Mouse (Mus musculus) bone marrow, adult 2 months (tissue): ENCODE data around the gene Reg2. TPM values are rescaled to one million over a fixed set of nuclear protein-coding genes. Genes with fewer than 3 reads are reported as not detected.
"Not testable (repeated sequence)": the region's sequence is repeated elsewhere in the genome, so short reads cannot be mapped to it uniquely, and the experiment has no call there.

Source experiments
- H3K27ac ChIP-seq: fragments of 200-500 bp; 2 replicates; pipeline ENCODE4 v1.5.1; 2012; ENCODE audit warnings: low read depth, mild to moderate bottlenecking, control low read depth, inconsistent platforms, low read length; ENCODE audit not compliant: control insufficient read depth, poor library complexity, insufficient read depth
- H3K4me1 ChIP-seq: fragments of 200-500 bp; 2 replicates; pipeline ENCODE4 v1.6.1; 2011; ENCODE audit warnings: low read length; ENCODE audit not compliant: control insufficient read depth, insufficient read depth
- H3K4me3 ChIP-seq: fragments of 200-500 bp; replicated peaks from 2 replicates; pipeline ENCODE3; 2011; ENCODE audit warnings: mild to moderate bottlenecking, low read depth, low read length, control low read depth; ENCODE audit not compliant: control insufficient read depth
- CTCF ChIP-seq: fragments of 200-500 bp; IDR thresholded peaks from 2 replicates; pipeline ENCODE4 v1.5.1; 2011; ENCODE audit warnings: low read length, control low read depth; ENCODE audit not compliant: control insufficient read depth, insufficient read depth
- POLR2A ChIP-seq: fragments of 200-500 bp; IDR thresholded peaks from 2 replicates; pipeline ENCODE4 v1.6.1; 2011; ENCODE audit warnings: low read depth, mild to moderate bottlenecking, control low read depth, low read length, borderline replicate concordance; ENCODE audit not compliant: control insufficient read depth
- WGBS: fragments of 180-500 bp; shearing (Covaris S2); methylation state at CpG from one replicate; pipeline ENCODE4 v1.1.7; 2018; 5-methylcytosine and 5-hydroxymethylcytosine counted together
- polyA plus RNA-seq: library from polyadenylated mRNA; stranded (reverse); fragments of >200 nt; gene quantifications from 2 replicates; pipeline ENCODE4 v1.2.4, GENCODE M21; 2011; ENCODE audit warnings: low replicate concordance; ENCODE audit not compliant: missing spikeins, insufficient read depth, insufficient read length

The Reg2 gene
- polyA plus RNA-seq: not detected in 2 replicates

- H3K27ac ChIP-seq: not testable (repeated sequence)
Measured at GRCm38 (mm10) chr6:78395323-78395722, at the start of gene Reg2. Gene Reg2, plus strand, starts transcription at chr6:78395623.

GRCm38 (mm10) chr6:78361971-78362563, 33.4 kb upstream of the Reg2 start:
- TF ChIP-seq CTCF (no peak), POLR2A (no peak)
- 46% methylated on average over 2 of the region's 2 CpGs for WGBS
- H3K4me1 ChIP-seq: no peaks in the 10 kb centered on the region
- H3K27ac ChIP-seq: no peak overlapping the region
- no peak overlapping the region for H3K4me3 ChIP-seq

More at GRCm38 (mm10) chr6:78395323-78395722, at the start of gene Reg2:
- WGBS: 87% methylated on average over 5 of the region's 17 CpGs
- not testable (repeated sequence) for H3K4me3 ChIP-seq, H3K4me1 ChIP-seq

DNA sequence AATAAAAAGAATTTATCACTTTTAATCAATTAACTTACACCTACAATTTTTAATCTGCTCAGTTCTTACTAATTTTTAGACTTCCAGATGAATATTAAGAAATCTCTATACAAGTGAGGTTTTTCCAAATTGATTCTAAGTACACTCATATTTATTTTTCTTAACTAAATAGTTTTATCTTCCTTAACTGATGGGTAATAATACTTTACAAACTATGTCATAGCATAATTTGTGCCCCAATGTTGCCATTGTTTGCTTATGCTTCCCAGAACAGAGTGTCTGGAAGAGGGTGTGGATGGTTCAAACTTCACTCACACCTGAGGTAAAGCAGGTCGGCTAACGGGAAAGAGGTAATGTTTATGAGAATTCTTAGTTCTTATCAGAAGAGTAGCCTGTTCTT, 25.1 kb upstream of the Reg2 start, which contains the start of gene Reg3b:
Gene Reg3b, plus strand, starts transcription at position 301 of the 400 bp plus-strand sequence.
- H3K4me1 ChIP-seq: no peaks in the 10 kb centered on the region
- 84% methylated on average over 2 of the region's 2 CpGs for WGBS
- TF ChIP-seq CTCF (no peak), POLR2A (no peak)
- H3K27ac ChIP-seq: no peak within 1 kb of the TSS
- no peak within 1 kb of the TSS for H3K4me3 ChIP-seq

- H3K27ac ChIP-seq: no peak within 1 kb of the TSS
- no peak for TF ChIP-seq CTCF
- TF ChIP-seq POLR2A: no peak
- no peak within 1 kb of the TSS for H3K4me3 ChIP-seq
- H3K4me1 ChIP-seq: no peaks in the 10 kb centered on the region
- WGBS: 64% methylated on average over 2 of the region's 2 CpGs
Measured at GRCm38 (mm10) chr6:78378765-78379164, 16.7 kb upstream of the Reg2 start, which contains the start of gene Reg3d. Gene Reg3d, minus strand, starts transcription at chr6:78378865.

- Histone ChIP-seq H3K27ac (no peak within 1 kb of the TSS), H3K4me1 (no peaks in the 10 kb centered on the region), H3K4me3 (no peak within 1 kb of the TSS)
- TF ChIP-seq POLR2A (no peak), CTCF (no peak)
Measured at GRCm38 (mm10) chr6:78380409-78380808, 15.0 kb upstream of the Reg2 start, which contains the start of gene Reg3a. Gene Reg3a, plus strand, starts transcription at chr6:78380709.

GRCm38 (mm10) chr6:78385609-78386008, 9.8 kb upstream of the Reg2 start:
- no peak overlapping the region for H3K27ac ChIP-seq
- H3K4me1 ChIP-seq: no peaks in the 10 kb centered on the region
- 72% methylated on average over 3 of the region's 3 CpGs for WGBS
- H3K4me3 ChIP-seq: no peak overlapping the region
- no peak for TF ChIP-seq CTCF
- no peak for TF ChIP-seq POLR2A

GRCm38 (mm10) chr6:78422411-78422810, 27.0 kb downstream of the Reg2 start, which contains the start of gene Reg1:
Gene Reg1, plus strand, starts transcription at chr6:78422711.
- H3K27ac ChIP-seq, H3K4me1 ChIP-seq, H3K4me3 ChIP-seq: not testable (repeated sequence)

- H3K4me3 ChIP-seq: no peak overlapping the region
- TF ChIP-seq POLR2A: no peak
- TF ChIP-seq CTCF: no peak
- WGBS: 84% methylated on average over 3 of the region's 3 CpGs
- H3K4me1 ChIP-seq: no peaks in the 10 kb centered on the region
- no peak overlapping the region for H3K27ac ChIP-seq
Measured at GRCm38 (mm10) chr6:78425497-78425896, 30.1 kb downstream of the Reg2 start.

GRCm38 (mm10) chr6:78447202-78447601, 51.8 kb downstream of the Reg2 start:
- 54% methylated on average over 1 of the region's 1 CpGs for WGBS
- TF ChIP-seq CTCF: no peak
- no peak for TF ChIP-seq POLR2A
- H3K4me3 ChIP-seq: no peak overlapping the region
- no peaks in the 10 kb centered on the region for H3K4me1 ChIP-seq
- no peak overlapping the region for H3K27ac ChIP-seq
